Mouse (Mus musculus) T-helper 2 cell (primary cell): ENCODE results near the gene Pla2g2e.
"Not testable (repeated sequence)": the region's sequence is repeated elsewhere in the genome, so short reads cannot be mapped to it uniquely, and the experiment has no call there.

ENCODE experiments used
- in situ Hi-C: fragments of 300-600 bp; cut with MboI, MseI; formaldehyde crosslinking; loops from one replicate; pipeline ENCODE4 v1.15.1; 2025; ENCODE audit warnings: high pct_unique_total_duplicates

The Pla2g2e gene

DNA sequence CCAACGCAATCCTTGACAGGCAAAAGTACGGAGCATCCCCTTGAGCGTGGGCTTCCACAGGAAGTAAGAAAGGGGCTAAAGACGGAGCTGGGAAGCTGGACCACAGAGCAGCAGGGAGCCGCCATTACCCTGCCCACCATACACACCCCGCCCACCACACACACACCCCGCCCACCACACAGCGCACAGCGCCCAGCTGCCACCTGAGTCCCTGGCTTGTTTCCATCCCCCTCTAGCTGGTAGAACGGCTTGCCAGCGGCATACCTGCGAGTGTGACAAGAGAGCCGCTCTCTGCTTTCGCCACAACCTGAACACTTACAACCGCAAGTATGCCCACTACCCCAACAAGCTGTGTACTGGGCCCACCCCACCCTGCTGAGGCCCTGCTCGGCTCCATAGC lies 4.4 kb downstream of the Pla2g2e start:
- in situ Hi-C loops = no loop called here

DNA sequence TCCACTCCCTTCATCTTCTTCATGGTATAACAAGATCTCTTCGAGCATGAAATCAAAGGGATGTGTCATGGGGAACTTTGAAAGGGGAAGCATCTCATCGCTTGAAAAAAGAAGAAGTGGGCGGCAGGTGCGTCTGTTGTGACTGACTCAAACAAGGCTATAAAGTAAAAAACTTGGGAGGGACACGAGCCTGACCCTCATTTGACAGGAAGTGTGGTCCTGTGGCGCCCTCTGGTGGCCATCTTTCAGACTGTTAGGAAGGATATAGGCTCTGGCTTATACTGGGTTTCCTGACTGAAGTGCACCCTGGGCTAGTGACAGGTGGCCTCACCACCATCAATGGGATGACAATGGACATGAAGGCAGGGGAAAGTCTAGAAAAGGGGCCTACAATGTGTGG lies 6.5 kb downstream of the Pla2g2e start:
- in situ Hi-C loops = no loop called here

DNA sequence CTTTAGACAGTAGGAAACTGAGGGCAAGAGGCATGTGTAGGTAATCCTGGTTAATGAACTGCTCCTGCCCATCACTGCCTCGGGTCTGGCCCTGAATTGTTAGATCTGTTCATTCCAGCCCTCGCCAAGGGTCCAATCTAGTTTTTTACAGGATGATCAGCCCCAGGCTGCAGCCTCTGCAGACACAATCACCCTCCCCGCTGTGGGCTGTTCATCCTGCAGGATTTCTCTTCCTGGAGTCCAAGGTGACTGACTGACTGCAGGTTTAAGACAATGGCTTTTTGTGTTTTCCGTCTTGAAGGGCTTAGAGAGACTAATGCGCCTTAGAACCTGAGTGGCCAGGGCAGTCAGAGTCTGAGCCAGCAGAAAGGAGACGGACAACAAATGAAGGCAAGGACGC lies 11.4 kb downstream of the Pla2g2e start:
- in situ Hi-C loops = no loop called here

DNA sequence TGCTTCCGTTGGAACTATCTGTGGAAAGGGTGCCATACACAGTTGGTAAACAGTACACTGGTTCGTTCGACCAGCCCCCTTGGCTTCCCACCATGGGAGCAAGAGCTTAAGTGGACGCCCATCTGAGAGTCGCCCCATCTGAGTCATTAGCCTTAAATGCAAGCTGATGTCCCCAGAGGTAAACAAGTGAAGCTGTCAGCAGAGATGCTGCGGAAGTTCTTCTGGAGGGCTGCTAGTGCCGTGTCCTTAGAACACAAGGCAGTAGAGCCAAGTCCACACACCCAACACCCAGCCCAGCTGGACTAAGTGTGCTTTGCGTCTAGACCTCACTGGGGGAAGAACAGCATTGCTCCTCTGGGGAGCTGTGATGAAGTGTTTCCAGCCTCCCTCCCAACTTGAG lies 11.9 kb downstream of the Pla2g2e start:
- in situ Hi-C loops = no loop called here

DNA sequence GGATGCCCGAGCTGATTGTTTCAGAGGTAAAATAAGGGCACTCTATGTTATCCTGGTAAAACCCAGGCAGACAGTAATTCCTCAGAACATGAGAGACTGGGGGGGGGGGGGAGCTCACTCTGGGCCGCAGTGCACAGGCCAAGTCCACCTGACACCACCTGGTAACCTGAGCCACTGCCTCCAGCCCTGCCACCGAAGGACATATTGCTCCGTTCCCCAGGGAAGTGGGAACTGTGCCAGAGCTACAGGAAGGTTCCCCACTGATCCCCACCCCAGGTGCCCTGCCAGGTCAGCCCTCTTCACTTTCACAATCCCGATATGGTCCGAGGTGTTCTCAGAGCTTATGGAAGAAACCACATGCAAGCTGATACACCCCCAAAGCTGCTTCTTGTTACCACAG lies 14.9 kb downstream of the Pla2g2e start:
- in situ Hi-C loops = no loop called here

DNA sequence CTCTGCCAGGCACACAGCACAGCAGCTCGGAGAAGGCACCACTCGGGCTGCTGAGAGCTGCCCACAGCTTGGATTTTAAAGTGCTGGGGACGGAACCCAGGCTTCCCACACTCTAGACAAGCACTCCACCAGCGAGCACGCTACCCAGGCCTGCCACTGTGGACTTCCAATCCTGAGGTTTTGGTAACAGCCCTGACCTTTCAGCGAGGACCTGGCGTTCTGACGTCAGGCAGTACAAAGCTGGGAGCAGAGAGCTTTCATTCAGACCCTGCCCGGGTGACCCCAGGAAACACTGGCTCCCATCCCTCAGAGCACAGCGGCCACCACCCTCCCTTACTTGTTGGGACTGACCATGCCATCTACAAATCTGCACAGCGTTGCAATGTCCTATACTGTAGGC lies 16.0 kb downstream of the Pla2g2e start:
- in situ Hi-C loops = not testable (repeated sequence)

DNA sequence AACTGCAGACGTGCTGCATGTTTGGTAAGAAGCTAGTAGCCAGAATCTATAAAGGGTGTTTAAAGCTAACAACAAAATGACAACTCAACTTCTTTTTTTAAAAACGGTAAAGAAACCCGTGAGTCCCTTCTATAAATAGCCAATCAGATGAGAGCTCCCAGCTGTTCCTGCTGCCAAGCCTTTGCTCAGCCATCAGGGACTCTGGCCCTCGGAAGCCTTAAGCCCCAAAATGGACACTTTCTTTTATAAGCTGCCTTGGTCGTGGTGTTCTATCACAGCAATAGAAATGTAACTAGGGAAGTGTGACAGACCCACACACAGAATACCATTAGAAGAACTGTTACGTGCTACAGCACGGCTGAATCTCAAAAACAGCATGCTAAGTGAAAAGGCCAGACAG lies 21.6 kb downstream of the Pla2g2e start:
- in situ Hi-C loops = no loop called here

DNA sequence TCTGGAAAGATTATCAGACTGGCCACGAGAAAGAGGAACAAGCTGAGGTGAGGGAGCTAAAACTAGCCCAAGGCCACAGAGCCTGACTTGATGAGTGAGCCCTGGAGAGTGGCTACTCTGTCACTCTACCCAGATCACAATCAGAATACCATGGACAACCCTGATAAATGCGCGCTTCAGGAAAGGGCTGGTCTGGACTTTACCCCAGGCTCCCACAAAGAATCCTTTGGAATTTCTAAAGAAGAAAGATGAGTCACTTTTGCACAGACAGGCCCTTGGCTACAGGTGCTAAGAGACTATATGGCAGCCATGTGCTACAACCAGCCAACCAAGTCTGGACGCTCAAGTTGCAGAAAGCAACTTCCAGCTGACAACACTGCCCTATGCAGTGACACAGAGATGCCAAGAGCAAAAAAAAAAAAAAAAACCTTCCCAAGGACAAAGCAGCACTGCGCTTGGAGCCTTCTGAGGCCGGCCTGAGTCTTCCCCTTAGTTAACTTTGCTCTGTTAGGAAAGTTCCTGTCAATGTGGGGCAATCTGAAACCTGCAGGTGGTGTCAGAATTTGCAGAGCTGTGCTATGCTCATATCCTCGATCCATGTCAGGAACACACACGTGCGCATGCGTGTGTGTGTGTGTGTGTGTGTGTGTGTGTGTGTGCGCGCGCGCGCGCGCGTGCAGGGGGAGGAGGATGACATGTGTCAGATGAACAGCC lies 28.0 kb downstream of the Pla2g2e start:
- in situ Hi-C loops = no loop called here

DNA sequence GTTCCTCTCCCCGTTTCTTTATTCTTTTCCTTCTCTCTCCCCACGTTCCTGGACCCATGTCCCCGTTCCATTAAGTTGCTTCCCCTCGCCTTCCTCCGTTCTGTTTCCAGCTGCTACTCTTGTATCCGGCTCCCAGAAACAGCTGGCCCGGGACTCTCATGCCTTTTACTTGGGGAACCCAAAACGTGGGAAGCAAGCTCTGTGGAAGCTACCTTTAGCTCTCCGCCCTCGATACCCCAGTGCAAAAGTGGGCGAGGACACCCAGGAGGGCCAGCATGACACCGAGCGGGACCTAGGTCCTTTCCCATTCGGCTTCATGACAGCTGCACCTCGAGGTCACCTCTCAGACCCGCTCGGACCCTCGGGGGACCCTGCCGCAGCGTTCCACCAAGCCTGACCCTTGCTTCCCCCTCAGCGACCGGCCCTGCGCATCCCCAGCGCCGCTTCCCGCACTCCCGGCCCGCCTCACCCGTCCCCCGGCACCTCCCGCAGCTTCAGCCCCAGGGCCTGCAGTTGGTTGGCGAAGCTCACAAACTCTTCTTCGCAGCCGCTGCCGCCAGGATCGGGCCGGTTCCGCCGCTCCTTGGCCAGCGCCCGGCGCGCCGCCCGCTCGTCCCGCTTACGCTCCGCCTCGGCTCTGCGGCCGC lies 35.5 kb downstream of the Pla2g2e start:
- in situ Hi-C loops = no loop called here

DNA sequence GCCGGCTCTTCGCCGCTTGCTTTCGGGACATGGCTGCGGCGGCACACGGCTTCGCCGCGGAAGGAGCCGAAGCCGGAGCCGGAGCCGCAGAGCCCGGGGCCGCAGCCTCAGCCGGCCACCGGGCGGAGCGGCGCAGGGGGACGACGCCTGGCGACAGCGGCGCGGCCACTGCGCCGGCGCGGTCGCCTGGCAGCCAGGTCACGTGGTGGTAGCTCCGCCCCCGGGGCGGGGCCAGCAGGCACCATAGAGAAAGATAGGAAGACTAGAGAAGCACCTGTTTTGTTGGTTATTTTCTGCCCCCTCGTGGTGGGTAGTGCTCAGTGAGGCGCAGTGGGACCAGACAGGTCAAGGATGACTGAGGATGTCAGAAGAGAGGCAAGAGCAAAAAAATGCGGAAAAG lies 36.1 kb downstream of the Pla2g2e start, which contains the start of gene Otud3:
Otud3 (minus strand) TSS at position 149 of the 400 bp plus-strand sequence.
- in situ Hi-C loops = no loop called here

DNA sequence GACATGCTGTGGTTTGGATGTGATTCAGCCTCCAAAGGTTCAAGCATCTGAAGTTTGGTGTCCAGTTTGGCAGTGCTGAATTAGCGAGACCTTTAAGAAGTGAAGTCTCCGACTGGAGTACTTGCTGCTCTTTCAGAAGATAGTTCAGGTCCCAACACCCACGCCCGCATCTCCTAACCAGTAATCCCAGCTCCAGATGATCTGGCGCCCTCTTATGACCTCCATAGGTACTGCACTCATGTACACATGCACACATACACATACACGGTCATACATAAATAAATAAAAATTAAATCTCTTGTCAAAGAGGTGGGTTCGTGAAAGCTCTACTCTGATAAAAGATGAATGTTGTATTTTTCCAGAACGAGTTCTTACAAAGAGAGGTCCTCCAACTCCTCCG lies 39.5 kb downstream of the Pla2g2e start:
- in situ Hi-C loops = no loop called here

DNA sequence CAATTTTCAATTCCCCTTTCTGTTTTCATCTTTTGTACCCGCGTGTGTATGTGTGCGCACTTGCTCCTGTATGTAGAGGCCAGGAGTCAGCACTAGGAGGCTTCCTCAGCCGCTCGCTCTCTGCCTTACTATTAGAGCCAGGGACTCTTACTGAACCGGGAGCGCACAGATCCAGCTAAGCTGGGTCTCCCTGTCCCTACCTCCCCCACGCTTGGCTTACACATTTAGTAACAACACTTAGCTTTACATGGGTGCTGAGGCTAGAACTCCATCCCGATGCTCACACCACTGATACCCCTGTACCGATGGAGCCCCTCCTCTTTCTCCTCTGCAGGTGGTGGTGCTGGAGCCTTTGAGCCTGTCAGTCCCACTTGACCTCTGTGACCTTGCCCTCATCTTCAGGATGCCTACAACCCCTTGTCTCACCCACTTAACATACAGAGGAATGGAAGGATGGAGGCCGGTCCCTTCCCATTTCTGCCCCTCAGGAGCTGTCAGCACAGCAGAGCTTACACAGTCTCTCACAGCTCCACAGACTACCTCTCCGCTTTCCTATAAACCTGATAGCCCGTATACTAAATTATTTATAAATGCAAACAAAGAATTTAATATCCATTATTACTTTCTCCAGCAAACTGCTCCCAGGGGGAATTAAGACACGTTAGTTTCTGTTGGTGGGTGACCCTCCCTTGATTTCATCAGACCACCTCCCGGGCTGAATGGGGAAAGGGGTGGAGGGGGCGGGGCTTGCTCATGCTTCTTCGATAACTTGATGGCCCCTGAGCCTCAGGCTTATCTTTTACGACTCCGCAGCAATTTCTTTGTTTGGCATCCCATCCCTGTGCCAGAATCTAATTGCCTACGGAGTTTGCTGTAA lies 43.8 kb downstream of the Pla2g2e start:
- in situ Hi-C loops = no loop called here

DNA sequence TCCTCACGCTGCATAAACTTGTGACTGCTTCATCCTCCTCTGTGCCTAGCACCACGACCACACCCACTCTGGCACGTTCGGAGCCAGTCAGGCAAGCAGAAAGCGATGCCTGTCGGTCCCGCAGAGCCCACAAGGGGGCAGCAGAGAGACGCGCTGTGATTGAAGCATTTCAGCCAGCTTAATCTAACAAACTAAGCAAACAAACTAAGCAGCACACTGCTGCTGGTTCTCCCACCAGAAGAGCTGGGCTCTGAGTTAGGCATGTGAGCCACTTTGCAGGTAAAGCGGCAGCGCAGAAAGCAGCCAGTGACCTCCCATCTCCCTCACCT lies 44.4 kb downstream of the Pla2g2e start:
- in situ Hi-C loops = no loop called here

DNA sequence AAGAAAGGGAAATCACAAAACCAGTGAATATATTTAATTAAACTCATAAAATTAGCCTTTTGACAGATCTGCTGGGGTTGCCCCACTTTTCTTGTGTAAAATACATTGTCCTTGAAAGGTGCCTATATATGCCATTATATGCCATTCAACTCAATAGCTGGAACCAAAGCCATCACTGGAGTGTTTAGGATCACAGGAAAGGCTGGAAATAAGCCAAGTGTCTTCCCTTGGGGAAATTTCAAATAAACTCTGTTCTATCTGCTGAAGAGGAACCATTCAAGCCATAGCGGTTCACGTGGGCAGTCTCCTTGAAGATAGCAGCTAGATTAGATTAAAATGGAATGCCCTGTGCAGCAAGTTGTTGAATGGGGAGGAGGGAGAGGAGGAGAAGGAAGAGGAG lies 47.8 kb downstream of the Pla2g2e start:
- in situ Hi-C loops = loop anchor here (5.0 kb wide), 1 partner anchor 77 kb away; no protein-coding TSS in a partner anchor
